Mouse (Mus musculus): ENCODE data around the gene Pde1c. TPM values are rescaled to one million over a fixed set of nuclear protein-coding genes. Genes with fewer than 3 reads are reported as not detected.

The Pde1c gene
- total RNA-seq, 4 experiments from 2014 or later: 5.0 to 7.2 (median 5.5) TPM

DNA sequence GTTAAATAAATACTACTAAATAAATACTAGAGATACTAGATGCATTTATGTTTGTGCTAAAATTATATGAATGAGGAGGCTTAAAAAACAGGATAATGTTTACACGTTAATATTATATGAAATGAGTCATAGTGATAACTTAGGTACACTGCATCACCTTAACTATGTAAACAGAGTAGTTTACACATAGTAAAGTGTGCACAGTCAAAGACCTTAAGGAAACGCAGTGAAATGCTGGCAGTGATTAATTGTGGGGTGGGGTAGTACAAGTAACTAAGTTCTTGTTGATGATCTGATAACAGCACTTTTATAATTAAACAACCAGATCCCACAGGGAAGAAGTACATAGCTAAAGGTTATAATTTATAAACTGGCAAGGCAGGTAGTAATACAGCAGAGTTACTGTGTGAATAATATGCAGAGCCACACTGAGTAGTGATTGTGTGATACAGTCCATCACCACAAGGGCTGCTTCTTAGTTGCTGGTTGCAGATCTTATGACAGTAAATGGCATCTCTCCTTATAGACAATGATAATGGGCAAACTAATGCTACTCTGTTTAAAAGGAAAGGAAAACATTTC, 469.3 kb downstream of the Pde1c start:
- DNase-seq (ENCODE audit: low spot score in 2 of 2): no peak

DNA sequence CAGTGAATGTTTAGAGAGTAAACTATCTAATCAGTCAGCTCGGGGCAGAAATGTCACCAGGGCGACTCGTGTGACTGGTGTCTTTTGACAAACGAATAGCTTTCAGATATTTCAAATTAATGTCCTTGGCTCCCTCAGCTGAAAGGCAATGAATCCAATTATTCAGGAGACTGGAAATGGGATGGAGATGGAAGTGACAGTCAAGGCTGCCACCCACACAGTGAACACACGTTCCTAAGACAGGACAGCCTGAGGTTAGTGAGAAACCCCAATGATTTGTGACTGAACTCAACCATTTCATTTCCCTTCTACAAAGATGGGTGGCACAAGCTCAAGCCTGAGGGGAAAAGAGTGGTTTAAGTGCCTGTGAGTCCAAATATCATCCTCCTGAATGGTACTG, 470.5 kb downstream of the Pde1c start:
- no peak for DNase-seq (ENCODE audit: low spot score in 2 of 2)

DNA sequence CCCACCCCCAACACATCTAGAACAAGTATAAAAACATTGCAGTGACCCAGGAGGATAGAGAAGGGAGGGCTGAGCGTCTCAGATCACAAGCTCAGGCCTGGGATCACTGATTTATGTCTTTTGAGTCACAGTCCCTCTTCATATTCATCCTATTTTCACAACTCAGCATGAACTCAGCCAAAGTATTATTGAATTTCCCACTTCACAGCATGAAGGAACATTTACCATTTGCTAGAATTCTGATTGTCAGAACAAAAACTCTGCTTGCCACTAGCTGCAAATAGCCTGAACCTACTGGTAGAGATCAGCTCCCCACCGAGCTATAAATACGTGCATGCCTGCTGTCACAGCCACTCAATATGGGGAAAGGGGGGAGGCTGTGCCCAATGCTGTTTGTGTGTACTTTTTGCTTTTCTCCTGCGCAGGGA, 492.5 kb downstream of the Pde1c start:
- DNase-seq (ENCODE audit: low spot score in 2 of 2): peak; percentile 4 to 7

DNA sequence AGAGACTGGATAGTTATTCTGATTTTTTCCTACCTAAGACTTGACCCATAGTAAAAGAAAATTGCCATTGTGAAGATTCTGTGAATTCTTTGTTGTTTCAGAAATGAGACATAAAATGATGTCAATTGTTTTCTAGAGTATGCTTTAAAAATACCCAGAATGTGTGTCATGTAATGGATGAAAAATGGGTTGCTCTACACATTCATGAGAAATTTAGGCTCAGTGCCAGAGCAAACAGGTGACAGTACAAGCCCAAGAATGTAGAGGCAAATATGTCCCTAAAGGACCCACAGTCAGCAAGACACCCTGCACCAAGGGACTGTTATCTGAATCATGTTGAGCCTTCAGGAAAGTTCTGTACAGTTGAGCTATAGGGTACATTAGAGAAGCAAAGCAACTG, 500.4 kb downstream of the Pde1c start:
- DNase-seq (ENCODE audit: low spot score in 2 of 2): no peak

DNA sequence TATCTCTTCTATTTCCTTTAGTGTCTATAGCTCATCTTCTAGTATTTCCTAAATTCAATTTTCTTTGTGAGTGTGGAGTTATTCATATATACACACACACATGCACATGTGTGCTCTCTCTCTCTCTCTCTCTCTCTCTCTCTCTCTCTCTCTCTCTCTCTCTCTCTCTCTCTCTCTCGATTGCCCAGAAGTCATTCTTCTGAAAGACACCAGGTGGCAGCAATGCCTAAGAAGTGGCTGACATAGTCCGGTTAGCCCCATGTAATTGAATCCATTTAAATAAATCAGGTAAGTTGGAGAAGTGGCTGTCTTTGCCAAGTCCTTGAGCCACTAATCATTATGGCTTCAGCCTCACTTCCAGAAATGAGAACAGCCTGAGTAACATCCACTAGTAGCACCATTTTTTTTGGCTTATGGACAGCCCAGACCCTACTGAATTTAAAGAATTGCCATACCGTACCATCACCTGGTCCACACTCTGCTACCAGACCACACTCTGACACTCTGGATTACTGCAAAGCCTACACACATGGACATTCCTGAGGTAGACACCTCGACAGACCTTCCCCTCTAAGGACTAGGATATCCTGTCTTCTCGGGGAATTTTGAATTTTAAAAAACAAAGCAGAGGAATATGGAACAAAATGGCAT, 502.1 kb downstream of the Pde1c start:
- peak in 1 of 2 experiments; percentile 22 for DNase-seq (ENCODE audit: low spot score in 2 of 2)

DNA sequence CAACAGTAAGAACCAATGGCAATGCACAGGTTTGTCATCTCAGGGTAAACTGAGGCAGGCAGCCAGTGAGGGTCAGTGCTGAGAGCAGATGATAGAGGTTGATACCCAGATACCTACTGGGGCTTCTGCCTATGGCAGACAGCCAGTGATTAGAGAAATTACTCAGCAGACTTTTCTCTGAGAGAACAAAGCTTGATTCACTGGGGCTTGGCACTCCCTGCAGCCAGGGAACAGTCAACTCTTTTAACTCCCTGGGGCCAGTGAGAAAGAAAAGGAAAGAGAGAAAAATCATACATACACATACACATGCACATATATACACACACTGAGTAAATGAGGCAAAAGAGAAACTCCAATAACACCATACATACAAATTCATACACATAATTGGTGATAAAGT, 505.2 kb downstream of the Pde1c start:
- DNase-seq (ENCODE audit: low spot score in 2 of 2): no peak

DNA sequence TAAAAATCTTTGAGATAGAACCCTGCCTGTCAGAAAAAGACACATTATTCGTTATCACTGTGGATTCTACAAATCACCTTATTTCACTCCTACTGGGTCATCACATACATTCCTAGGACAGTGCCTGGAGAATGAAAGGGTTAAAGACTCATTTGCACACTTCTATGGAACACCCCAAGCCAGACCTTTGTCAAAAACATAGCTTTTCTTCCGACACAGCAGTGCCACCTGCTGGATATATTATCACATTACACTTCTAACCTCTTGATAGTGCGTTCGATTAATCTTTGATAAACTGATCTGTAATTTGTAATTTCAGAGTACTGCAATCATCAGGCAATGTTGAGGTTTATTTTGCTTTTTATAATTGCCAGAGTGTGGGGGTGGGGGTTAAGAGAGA, 519.8 kb downstream of the Pde1c start:
- peak in 1 of 2 experiments; percentile 28 for DNase-seq (ENCODE audit: low spot score in 2 of 2)

DNA sequence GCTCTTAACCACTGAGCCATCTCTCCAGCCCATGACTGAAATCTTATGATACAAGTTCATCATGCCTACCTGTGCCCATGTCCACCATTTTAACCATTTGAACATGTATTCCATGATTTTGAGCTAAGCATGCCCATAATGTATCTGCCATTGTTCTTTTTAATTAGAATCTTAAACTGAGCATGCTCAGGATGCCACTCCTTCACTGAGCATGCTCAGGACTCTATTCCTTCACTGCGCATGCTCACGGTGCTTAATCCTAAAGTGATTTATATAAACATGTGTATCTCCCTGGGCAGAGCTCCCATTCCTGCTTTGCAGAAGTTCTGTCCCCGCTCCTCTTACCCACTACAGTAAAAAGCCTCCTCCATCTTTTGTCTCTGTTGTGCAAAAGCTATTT, 520.3 kb downstream of the Pde1c start:
- DNase-seq (ENCODE audit: low spot score in 2 of 2): no peak

DNA sequence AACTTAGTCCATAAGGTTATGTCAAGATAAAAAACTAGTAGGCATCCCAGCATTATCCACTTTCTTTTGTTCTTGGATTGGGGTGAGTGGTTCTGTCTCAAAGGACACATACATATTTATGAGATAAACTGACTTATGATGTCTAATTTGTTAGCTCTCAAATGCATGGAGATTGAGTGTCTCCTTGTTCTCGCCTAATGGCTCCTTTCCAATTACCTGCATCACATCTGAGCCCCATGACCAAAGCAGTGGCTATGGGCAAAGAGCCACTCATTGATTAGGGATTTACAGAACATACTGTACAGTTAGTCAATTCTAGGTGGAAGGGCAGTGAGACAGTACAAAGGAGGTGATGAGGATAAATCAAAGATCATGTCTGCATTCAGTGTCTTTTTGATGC, 524.2 kb downstream of the Pde1c start:
- DNase-seq (ENCODE audit: low spot score in 2 of 2): no peak

DNA sequence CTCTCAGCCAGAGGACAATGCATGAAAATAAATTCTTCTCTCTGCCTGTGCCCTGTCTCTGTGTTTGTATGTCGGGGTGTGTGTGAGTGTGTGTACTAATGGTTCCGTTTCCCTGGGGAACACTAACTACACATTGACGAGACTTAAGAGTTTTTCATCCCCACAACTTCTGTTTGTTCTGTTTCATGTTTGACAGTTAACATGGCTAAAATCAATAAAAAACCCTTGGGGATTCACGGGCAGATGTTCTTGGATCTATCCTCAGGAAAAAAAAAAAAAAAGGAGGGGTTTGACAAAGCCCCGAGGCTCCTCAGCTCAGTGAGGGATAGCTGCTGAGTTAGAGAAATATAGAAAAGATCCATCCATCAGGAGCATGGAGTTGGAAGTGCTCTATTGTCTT, 524.6 kb downstream of the Pde1c start:
- DNase-seq (ENCODE audit: low spot score in 2 of 2): no peak

DNA sequence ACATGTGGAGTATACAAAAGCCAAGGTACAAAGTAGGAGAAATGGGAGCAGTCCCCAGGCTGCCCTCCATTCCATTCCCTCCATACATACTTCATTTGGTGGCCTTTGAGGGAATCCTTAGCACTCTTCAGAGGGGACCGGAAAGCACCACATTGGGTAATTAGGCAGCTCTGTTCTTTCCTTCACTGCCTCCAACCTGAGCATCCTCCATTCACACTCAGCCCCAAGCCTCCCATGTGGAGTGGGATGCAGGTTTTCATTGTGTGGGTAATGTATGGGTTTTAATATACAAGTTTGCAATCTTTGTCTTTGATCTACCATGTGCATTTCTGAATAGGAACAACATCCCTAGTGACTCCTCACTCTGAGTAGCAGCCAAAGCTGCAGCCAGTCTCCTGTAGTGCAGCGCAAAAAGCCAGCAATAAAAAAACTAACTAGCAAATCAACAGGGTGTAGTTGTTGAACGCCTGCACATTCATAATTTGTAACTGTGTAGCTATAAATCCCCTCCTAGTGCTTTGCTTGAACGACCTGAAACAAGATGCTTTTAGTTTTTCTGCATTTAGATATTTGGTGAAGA, 529.3 kb downstream of the Pde1c start:
- no peak for DNase-seq (ENCODE audit: low spot score in 2 of 2)

DNA sequence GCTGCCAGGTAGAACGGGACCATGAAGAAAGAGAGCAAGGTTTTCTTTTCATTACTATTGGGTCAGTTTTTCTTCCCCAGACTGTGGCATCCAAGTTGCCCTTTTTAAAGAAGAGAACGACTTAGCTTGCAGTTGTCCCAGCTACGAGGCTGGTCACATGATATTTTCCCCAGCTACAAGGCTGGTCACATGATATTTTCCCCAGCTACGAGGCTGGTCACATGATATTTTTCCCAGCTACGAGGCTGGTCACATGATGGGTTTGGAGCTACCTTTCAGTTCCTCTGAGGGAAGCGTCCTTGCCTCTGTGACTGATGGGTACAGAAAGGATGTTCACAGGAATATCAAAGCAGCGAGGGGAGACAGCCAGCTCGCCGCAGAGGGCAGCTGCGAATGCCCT, 533.8 kb downstream of the Pde1c start:
- DNase-seq (ENCODE audit: low spot score in 2 of 2): no peak

DNA sequence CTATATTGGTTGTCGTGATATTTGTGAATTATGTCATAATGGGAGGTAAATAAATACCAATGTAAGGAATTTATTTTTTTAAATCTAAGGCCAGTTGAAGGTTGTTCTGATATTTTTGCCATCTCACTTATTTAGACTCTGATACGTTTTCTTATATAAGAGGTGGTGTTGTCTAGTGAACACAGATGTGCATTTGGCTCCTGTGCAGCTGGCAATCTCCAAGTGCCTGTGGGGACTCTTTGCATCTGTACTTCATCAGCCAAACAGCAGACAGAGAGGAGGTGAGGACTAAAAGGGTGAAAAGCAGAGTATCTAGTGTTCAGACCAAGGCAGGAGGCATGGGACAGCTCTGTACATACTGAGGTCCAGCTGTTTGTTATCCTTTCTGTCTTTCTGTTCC, 536.7 kb downstream of the Pde1c start:
- no peak for DNase-seq (ENCODE audit: low spot score in 2 of 2)

DNA sequence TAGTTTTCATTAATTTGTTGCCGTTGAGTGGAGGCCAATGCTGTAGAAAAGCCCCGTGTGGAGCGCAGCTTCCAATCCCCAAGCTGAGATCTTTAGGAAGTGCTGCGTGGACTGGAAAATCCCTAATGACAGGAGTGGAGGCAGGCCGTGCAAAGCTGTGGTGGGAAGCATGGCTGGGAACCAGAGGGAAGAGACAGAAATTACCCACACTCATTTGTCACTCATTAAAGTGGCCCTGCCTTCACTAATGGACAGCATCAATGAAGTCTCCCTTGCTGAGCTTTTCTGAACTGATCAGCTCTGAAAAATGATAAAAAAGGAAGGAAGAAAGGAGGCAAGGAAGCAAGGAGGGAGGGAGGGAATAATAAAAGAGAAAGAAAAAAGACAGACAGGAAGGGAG, 538.9 kb downstream of the Pde1c start:
- no peak for DNase-seq (ENCODE audit: low spot score in 2 of 2)

DNA sequence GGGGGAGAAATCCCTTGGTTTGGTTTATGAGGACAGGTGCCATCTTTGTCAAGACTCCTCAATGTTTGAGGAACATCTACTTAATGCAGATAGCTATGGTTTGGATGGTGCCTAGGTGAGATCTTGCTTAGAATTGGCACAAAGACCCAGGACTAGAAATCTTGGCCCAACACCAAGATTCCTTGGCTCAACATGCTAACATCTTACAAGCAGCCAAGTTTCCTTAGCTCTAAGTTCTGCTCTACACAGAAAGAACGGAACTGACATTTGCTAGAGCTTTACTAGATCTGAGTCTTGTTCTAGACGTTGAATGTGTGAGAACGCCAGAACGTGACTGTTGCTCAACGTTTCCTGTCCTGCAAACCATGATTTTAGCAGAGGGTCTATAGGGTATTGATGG, 540.9 kb downstream of the Pde1c start:
- DNase-seq (ENCODE audit: low spot score in 2 of 2): no peak

DNA sequence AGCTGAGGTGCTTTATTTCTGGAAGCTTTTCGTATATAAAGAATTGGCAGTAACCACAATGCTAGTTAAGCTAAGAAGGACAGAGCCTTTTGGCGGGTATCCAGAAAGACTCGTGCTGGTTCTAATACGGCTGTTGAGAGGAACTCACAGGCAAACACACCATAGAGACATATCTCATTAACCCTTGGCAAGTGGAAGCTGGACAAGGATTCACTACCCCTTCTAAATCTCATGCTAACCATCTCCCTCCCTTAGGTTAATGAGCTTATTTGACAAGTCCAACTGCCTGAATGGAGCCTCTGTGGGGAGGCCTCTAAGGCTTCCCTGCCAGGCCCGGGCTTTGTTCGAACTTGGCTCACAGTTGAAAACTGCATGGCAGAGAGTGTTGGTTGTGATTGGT, 541.6 kb downstream of the Pde1c start:
- DNase-seq (ENCODE audit: low spot score in 2 of 2): no peak

DNA sequence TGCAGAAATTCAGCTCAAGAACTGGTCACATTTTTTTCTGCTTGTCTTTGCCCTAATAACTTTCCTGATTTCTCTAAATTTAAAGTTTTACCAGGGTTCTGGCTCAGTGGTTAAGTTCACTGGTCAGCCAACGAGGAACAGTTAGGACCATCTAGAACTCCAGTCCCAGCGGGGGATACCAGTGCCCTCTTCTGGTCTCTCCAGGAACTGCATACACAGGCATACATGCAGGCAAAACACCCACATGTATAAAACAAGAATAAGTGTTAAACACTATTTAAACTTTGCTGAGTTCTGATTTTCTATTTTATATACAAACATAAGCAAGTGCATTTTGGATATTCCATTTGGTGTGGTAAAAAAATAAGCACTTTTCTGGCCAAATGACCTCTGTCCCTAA, 543.4 kb downstream of the Pde1c start:
- DNase-seq (ENCODE audit: low spot score in 2 of 2): no peak

Small RNA genes within 50 kb of the gene (microRNA-seq; reads per million reads assigned to microRNA genes)
- 0 reads per million in 2 experiments for gene Gm44413

Other genes starting within 250 kb of the Pde1c start
- 10 to 100 TPM in 3 of 4 experiments, 1 to 10 TPM in 1; 8.4 to 20.5 (median 15.1) TPM for gene Lsm5, start 135.6 kb upstream of the Pde1c start, total RNA-seq (2022)
- gene Avl9, start 145.8 kb upstream of the Pde1c start, total RNA-seq (2022): 10 to 100 TPM; 39.9 to 53.0 (median 47.3) TPM
- 10 to 100 TPM; 49.4 to 68.1 (median 56.8) TPM for gene Kbtbd2, start 228.7 kb upstream of the Pde1c start, total RNA-seq (2022)